8 mouse cellular contexts compared by ENCODE assay signal in the genomic region with DNA sequence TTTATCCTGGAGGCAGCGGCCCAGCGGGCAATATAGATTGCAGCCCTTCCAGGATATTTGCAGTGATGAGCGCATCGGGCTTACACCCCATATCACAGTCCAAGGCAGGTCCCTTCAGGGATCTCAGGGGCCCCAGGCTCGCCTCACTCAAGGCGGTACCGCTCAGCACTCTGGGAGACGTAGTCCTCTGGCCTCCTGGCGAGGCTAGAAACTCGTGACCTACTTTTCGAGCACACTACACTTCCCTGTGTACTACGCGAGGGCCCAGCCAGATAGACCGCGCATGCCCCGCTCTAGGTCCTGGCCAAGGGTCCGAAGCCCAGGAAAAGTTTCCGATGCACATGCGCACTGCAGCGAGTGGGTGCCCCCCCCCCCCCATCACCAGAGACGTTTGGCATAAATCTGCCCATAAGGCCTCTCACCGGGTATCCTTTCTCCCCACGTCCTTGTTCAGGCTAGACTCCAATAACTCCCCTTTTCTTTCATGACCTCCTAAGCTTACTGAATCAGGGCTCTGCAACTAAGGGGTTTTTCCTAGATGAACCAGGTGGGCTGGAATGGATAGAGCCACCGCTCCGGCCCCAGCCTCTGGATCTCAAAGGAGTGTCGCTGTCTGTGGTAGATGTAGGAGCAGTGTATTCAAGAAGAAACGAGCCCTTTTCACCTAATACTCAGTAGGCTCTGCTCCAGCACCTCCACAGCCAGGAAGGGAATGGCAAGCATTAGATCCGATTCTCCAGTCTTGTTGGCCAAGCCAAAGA. TPM values are rescaled to one million over a fixed set of nuclear protein-coding genes. Genes with fewer than 3 reads are reported as not detected.
DNase-seq lines count a peak whose midpoint lies in the region; ATAC-seq lines count a peak whose summit lies in the region.

No protein-coding gene starts in this region.

- H3K4me1 ChIP-seq in hindbrain, embryonic 14.5 days (replicated peaks; ENCODE audit: control insufficient read depth, insufficient read depth, low read length) = peaks cover 21% of the 10 kb centered on the region

- peak overlapping the region; percentile 94 for H3K4me3 ChIP-seq in hindbrain, embryonic 14.5 days (replicated peaks; ENCODE audit: low read length)
- H3K4me3 ChIP-seq in macrophage (ENCODE audit: inconsistent target) = peak overlapping the region; percentile 93

- H3K79me2 ChIP-seq in macrophage (ENCODE audit: inconsistent target) = peaks cover 71% of the 10 kb centered on the region

- no peaks in the 10 kb centered on the region for H3K9me3 ChIP-seq in hindbrain, embryonic 14.5 days (ENCODE audit: control insufficient read depth, low read length)

- H3K4me2 ChIP-seq in hindbrain, embryonic 14.5 days (replicated peaks) = peak overlapping the region; percentile 98

- peak; percentile 94 for DNase-seq in ZHBTc4 (ENCODE audit: low read depth, low spot score)
- DNase-seq in cerebellum, postnatal 25 days = peak; percentile 90 to 94
- peak; percentile 61 to 72 for DNase-seq in frontal cortex, postnatal 25 days (ENCODE audit: low spot score in 2 of 2)
- DNase-seq in hindbrain, embryonic 14.5 days (ENCODE audit: low spot score) = peak; percentile 86
- peak; percentile 80 to 88 for DNase-seq in left cerebral cortex, adult 18-20 months (ENCODE audit: low spot score in 2 of 2)
- peak; percentile 94 for DNase-seq in right cerebral cortex, adult 18-20 months
- DNase-seq in urinary bladder, postnatal 14 days (ENCODE audit: low spot score) = peak; percentile 84

- peak overlapping the region; percentile 86 for H3K9ac ChIP-seq in hindbrain, embryonic 14.5 days

- H3K27ac ChIP-seq in hindbrain, embryonic 14.5 days = peak overlapping the region; percentile 76; the same call in 1 of the 2 replicates
- peak overlapping the region; percentile 93 for H3K27ac ChIP-seq in macrophage

- peaks cover 7% of the 10 kb centered on the region for H3K36me3 ChIP-seq in hindbrain, embryonic 14.5 days (replicated peaks; ENCODE audit: control insufficient read depth, insufficient read depth)
- H3K36me3 ChIP-seq in macrophage (ENCODE audit: inconsistent target) = peaks cover 15% of the 10 kb centered on the region; the same call in 1 of the 2 replicates

- H3K27me3 ChIP-seq in hindbrain, embryonic 14.5 days (ENCODE audit: control insufficient read depth, insufficient read depth, low read length) = no peaks in the 10 kb centered on the region

- peak; percentile 90 for ATAC-seq in hindbrain, embryonic 14.5 days (ENCODE audit: low FRiP score)

- under 1% methylated on average over 28 of the region's 28 CpGs for whole genome bisulfite sequencing in hindbrain, embryonic 14.5 days
- under 1% methylated on average over 22 of the region's 28 CpGs for WGBS in macrophage (ENCODE audit: missing documents)

RNA-seq across cellular contexts. Expression of gene Tob2, which starts 2.4 kb away (rescaled TPM):
- polyA plus RNA-seq in hindbrain, embryonic 14.5 days (2014; fragmentation: Nextera tagmentation; extraction: Ambion mirVana) = 13.4 and 14.9 TPM in 2 replicates
- 10 to 100 TPM; 33.6 to 36.7 TPM for total RNA-seq in left cerebral cortex, adult 18-20 months (2021)
- total RNA-seq in macrophage (2018; cell fraction: chromatin; rRNA removed) = 10 to 100 TPM; 10.3 to 60.7 (median 36.8) TPM
- total RNA-seq in macrophage (2018; cell fraction: cytosol; rRNA removed) = 10 to 100 TPM; 15.1 to 45.5 (median 25.7) TPM
- 10 to 100 TPM; 23.9 to 68.7 (median 39.2) TPM for total RNA-seq in macrophage (2018; cell fraction: nucleus; rRNA removed)
- 14.3 to 21.9 TPM (median 18.5 TPM) in 3 replicates for polyA plus RNA-seq in macrophage (2018)

RNA-seq across cellular contexts. Expression of gene Phf5a, which starts 15.5 kb away (rescaled TPM):
- polyA plus RNA-seq in hindbrain, embryonic 14.5 days (2014; fragmentation: Nextera tagmentation; extraction: Ambion mirVana) = 117 and 130 TPM in 2 replicates
- 10 to 100 TPM; 32.5 to 35.0 TPM for total RNA-seq in left cerebral cortex, adult 18-20 months (2021)
- 10 to 100 TPM in 13 of 26 experiments, 1 to 10 TPM in 13; 5.7 to 60.5 (median 10.2) TPM for total RNA-seq in macrophage (2018; cell fraction: chromatin; rRNA removed)
- 10 to 100 TPM; 18.9 to 30.8 (median 26.2) TPM for total RNA-seq in macrophage (2018; cell fraction: cytosol; rRNA removed)
- total RNA-seq in macrophage (2018; cell fraction: nucleus; rRNA removed) = 10 to 100 TPM in 23 of 26 experiments, 1 to 10 TPM in 3; 5.7 to 27.1 (median 16.4) TPM
- 24.7 to 37.1 TPM (median 25.5 TPM) in 3 replicates for polyA plus RNA-seq in macrophage (2018)

RNA-seq across cellular contexts. Expression of gene Aco2, which starts 15.9 kb away (rescaled TPM):
- polyA plus RNA-seq in hindbrain, embryonic 14.5 days (2014; fragmentation: Nextera tagmentation; extraction: Ambion mirVana) = 252 and 281 TPM in 2 replicates
- total RNA-seq in left cerebral cortex, adult 18-20 months (2021) = 100 to 1,000 TPM; 414 to 429 TPM
- total RNA-seq in macrophage (2018; cell fraction: chromatin; rRNA removed) = 100 to 1,000 TPM in 20 of 26 experiments, 10 to 100 TPM in 6; 65.0 to 201 (median 140) TPM
- total RNA-seq in macrophage (2018; cell fraction: cytosol; rRNA removed) = 100 to 1,000 TPM in 20 of 26 experiments, 10 to 100 TPM in 6; 91.1 to 126 (median 109) TPM
- total RNA-seq in macrophage (2018; cell fraction: nucleus; rRNA removed) = 100 to 1,000 TPM in 14 of 26 experiments, 10 to 100 TPM in 12; 66.3 to 149 (median 105) TPM
- polyA plus RNA-seq in macrophage (2018) = 94.9 to 124 TPM (median 116 TPM) in 3 replicates

RNA-seq across cellular contexts. Expression of gene Tef, which starts 54.0 kb away (rescaled TPM):
- 16.8 and 18.7 TPM in 2 replicates for polyA plus RNA-seq in hindbrain, embryonic 14.5 days (2014; fragmentation: Nextera tagmentation; extraction: Ambion mirVana)
- 100 to 1,000 TPM; 226 to 245 TPM for total RNA-seq in left cerebral cortex, adult 18-20 months (2021)
- total RNA-seq in macrophage (2018; cell fraction: chromatin; rRNA removed) = 100 to 1,000 TPM in 17 of 26 experiments, 10 to 100 TPM in 9; 24.8 to 219 (median 121) TPM
- 10 to 100 TPM; 15.0 to 50.3 (median 28.9) TPM for total RNA-seq in macrophage (2018; cell fraction: cytosol; rRNA removed)
- total RNA-seq in macrophage (2018; cell fraction: nucleus; rRNA removed) = 100 to 1,000 TPM in 5 of 26 experiments, 10 to 100 TPM in 21; 19.1 to 142 (median 60.6) TPM
- 18.9 to 44.0 TPM (median 23.6 TPM) in 3 replicates for polyA plus RNA-seq in macrophage (2018)

Comparison
In these comparisons a context has a peak if more than half of its experiments do, and no peak if none do; other contexts are left out.
1. Peak in every context shown above with its lines: DNase-seq, ATAC-seq, H3K4me3 ChIP-seq and H3K27ac ChIP-seq.